8 mouse cellular contexts compared by ENCODE assay signal in the genomic region with DNA sequence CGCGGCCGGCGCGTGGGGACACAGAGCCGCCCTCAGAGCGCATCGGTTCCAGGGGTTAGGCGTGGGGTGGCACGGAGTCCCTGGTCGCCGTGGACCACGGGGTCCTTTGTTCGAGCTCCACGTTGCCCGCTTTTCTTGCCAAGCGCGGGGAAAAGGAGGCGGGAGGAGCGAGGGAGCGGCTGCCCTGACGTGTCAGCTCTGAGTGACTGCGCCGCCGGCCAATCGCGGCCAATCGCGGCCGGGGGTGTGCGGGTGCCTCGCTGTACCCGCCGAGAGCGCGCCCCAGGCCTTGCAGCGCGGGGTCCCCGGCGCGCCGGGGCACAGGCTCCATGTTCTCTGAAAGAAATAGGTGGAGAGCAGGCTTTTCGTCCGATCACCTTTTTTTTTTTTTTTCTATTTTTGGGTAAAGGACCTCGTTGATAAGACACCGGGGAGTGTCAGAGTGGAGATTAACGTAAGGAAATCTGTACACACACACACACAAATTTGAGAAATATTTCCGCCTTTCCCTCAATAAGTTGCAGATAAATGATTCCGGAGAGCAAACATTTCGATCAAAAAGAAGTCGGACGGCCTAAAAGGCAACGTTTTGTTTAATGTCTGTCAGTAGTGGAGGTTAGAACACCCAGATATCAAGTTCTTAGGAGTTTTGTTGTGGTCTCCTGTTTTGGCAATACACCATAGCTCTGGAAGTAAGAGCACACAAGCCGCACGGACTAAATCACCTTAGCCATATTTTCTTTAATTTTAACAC. TPM values are rescaled to one million over a fixed set of nuclear protein-coding genes. Genes with fewer than 3 reads are reported as not detected.
DNase-seq lines count a peak whose midpoint lies in the region; ATAC-seq and TF ChIP-seq lines count a peak whose summit lies in the region.

No protein-coding gene starts in this region.

- H3K27me3 ChIP-seq in MEL (ENCODE audit: control insufficient read depth in 1 of 2, insufficient read depth in 2 of 2, low read length in 2 of 2): no peaks in the 10 kb centered on the region
- no peaks in the 10 kb centered on the region for H3K27me3 ChIP-seq in forebrain, embryonic 16.5 days (replicated peaks; ENCODE audit: control insufficient read depth, insufficient read depth, low read length)
- no peaks in the 10 kb centered on the region for H3K27me3 ChIP-seq in neural tube, embryonic 15.5 days (replicated peaks)

- TF ChIP-seq RAD21 in MEL (IDR thresholded peaks at IDR 0.05; ENCODE audit: low read depth, low read length): no peak

- ATAC-seq in forebrain, embryonic 16.5 days: peak; percentile 86
- ATAC-seq in neural tube, embryonic 15.5 days (ENCODE audit: low FRiP score): peak; percentile 88

- under 1% methylated on average over 55 of the region's 55 CpGs for WGBS in forebrain, embryonic 16.5 days
- WGBS in lung, adult 2 months: under 1% methylated on average over 55 of the region's 55 CpGs
- under 1% methylated on average over 55 of the region's 55 CpGs for WGBS in neural tube, embryonic 15.5 days

- DNase-seq in MEL (ENCODE audit: low read depth, low spot score): peak; percentile 95
- peak; percentile 97 to 98 for DNase-seq in cerebellum, adult 18-20 months
- peak; percentile 97 to 98 for DNase-seq in heart, postnatal 36 days
- peak; percentile 94 to 98 for DNase-seq in layer of hippocampus, adult 2 months (ENCODE audit: low spot score in 2 of 2)
- DNase-seq in lung, adult 2 months: peak; percentile 99
- DNase-seq in testis, postnatal 10 days (ENCODE audit: low spot score): peak; percentile 97

- H3K36me3 ChIP-seq in MEL (ENCODE audit: control insufficient read depth in 1 of 2, insufficient read depth in 2 of 2, low read length in 2 of 2): peaks cover 9 to 25% of the 10 kb centered on the region in 2 experiments
- H3K36me3 ChIP-seq in forebrain, embryonic 16.5 days (ENCODE audit: control insufficient read depth, insufficient read depth): peaks cover 1% of the 10 kb centered on the region; the same call in 1 of the 2 replicates
- 0 out of 2 replicates have a peak, but pooled peaks cover 3% of the 10 kb centered on the region for H3K36me3 ChIP-seq in neural tube, embryonic 15.5 days

- H3K27ac ChIP-seq in MEL (ENCODE audit: control insufficient read depth, low read depth, low read length): peak overlapping the region; percentile 88
- H3K27ac ChIP-seq in forebrain, embryonic 16.5 days (ENCODE audit: low read length): peak overlapping the region; percentile 90
- H3K27ac ChIP-seq in layer of hippocampus, adult 2 months: peak overlapping the region; percentile 85
- peak overlapping the region; percentile 96 for H3K27ac ChIP-seq in neural tube, embryonic 15.5 days (replicated peaks)

- intact Hi-C loops in heart, postnatal 36 days (cut with DNase I): loop anchor here (2.0 kb wide), 2 partner anchors 58 to 266 kb away; no protein-coding TSS in a partner anchor

- peaks cover 7 to 17% of the 10 kb centered on the region in 2 experiments; a peak in 3 of 4 replicates for H3K4me1 ChIP-seq in MEL (ENCODE audit: control insufficient read depth in 1 of 2, insufficient read depth in 2 of 2, low read length in 2 of 2)
- peaks cover 36% of the 10 kb centered on the region for H3K4me1 ChIP-seq in forebrain, embryonic 16.5 days (replicated peaks; ENCODE audit: control insufficient read depth, insufficient read depth, low read length)
- H3K4me1 ChIP-seq in lung, adult 2 months (ENCODE audit: control insufficient read depth, insufficient read depth, low read length): peaks cover 5% of the 10 kb centered on the region
- H3K4me1 ChIP-seq in neural tube, embryonic 15.5 days: peaks cover 47% of the 10 kb centered on the region

- H3K4me3 ChIP-seq in MEL (ENCODE audit: control insufficient read depth in 1 of 2, insufficient read depth in 1 of 2, low read depth in 2 of 2, low read length in 2 of 2): peak overlapping the region; percentile 88 to 92
- peak overlapping the region; percentile 70 for H3K4me3 ChIP-seq in forebrain, embryonic 16.5 days (replicated peaks; ENCODE audit: low read length)
- H3K4me3 ChIP-seq in layer of hippocampus, adult 2 months: peak overlapping the region; percentile 96
- H3K4me3 ChIP-seq in lung, adult 2 months (replicated peaks; ENCODE audit: extremely low read depth, low read depth, low read length): peak overlapping the region; percentile 98
- H3K4me3 ChIP-seq in neural tube, embryonic 15.5 days (replicated peaks): peak overlapping the region; percentile 86

- TF ChIP-seq CTCF in MEL (IDR thresholded peaks at IDR 0.05 in 2 of 3, conservative IDR thresholded peaks at IDR 0.05 in 1 of 3; ENCODE audit: control insufficient read depth in 1 of 3, insufficient read depth in 1 of 3, low read depth in 2 of 3, low read length in 3 of 3, poor library complexity in 1 of 3, severe bottlenecking in 1 of 3): no peak
- TF ChIP-seq CTCF in layer of hippocampus, adult 2 months (conservative IDR thresholded peaks at IDR 0.05): no peak
- no peak for TF ChIP-seq CTCF in lung, adult 2 months (IDR thresholded peaks at IDR 0.05; ENCODE audit: insufficient read depth, low read length)

- peak in 1 of 2 experiments; percentile 45; a peak in 2 of 4 replicates for TF ChIP-seq POLR2A in MEL (IDR thresholded peaks at IDR 0.05; ENCODE audit: control insufficient read depth in 1 of 2, insufficient read depth in 1 of 2, low read depth in 1 of 2, low read length in 2 of 2, poor library complexity in 1 of 2)
- TF ChIP-seq POLR2A in lung, adult 2 months (IDR thresholded peaks at IDR 0.05; ENCODE audit: borderline replicate concordance, extremely low read depth, low read depth, low read length): peak; percentile 56; the same call in 1 of the 2 replicates

- H3K79me2 ChIP-seq in MEL (ENCODE audit: control insufficient read depth, insufficient read depth, low read length, poor library complexity): peaks cover 50% of the 10 kb centered on the region

- peak overlapping the region; percentile 62 for H3K4me2 ChIP-seq in forebrain, embryonic 16.5 days (ENCODE audit: low read length)
- peak overlapping the region; percentile 67 for H3K4me2 ChIP-seq in neural tube, embryonic 15.5 days

- peak overlapping the region; percentile 98 for H3K9ac ChIP-seq in MEL (ENCODE audit: control insufficient read depth, low read depth, low read length, poor library complexity, severe bottlenecking)
- peak overlapping the region; percentile 87 for H3K9ac ChIP-seq in forebrain, embryonic 16.5 days (replicated peaks; ENCODE audit: low read depth, low read length)
- H3K9ac ChIP-seq in neural tube, embryonic 15.5 days (replicated peaks): peak overlapping the region; percentile 98

- 0 out of 4 replicates have a peak, but pooled peaks have one; percentile 9 to 32 for TF ChIP-seq EP300 in MEL (IDR thresholded peaks at IDR 0.05; ENCODE audit: low read depth in 1 of 2, low read length in 2 of 2)

- no peaks in the 10 kb centered on the region for H3K9me3 ChIP-seq in MEL (replicated peaks; ENCODE audit: insufficient read depth, low read length)
- no peaks in the 10 kb centered on the region for H3K9me3 ChIP-seq in forebrain, embryonic 16.5 days (ENCODE audit: control insufficient read depth, low read length)
- no peaks in the 10 kb centered on the region for H3K9me3 ChIP-seq in neural tube, embryonic 15.5 days (replicated peaks)

TF ChIP-seq in MEL, 35 proteins besides CTCF, POLR2A, EP300 and RAD21 (continues in another document):
- TF ChIP-seq SIN3A (IDR thresholded peaks at IDR 0.05; ENCODE audit: low read length) (peak; percentile 71), MEF2A (IDR thresholded peaks at IDR 0.05; ENCODE audit: extremely low read depth, insufficient replicate concordance, low read depth, low read length, poor library complexity, severe bottlenecking) (peak; percentile 81; the same call in 1 of the 2 replicates), MAZ (IDR thresholded peaks at IDR 0.05; ENCODE audit: low read depth, low read length) (peak; percentile 67), GABPA (IDR thresholded peaks at IDR 0.05; ENCODE audit: low read depth, low read length) (no peak), KAT2A (conservative IDR thresholded peaks at IDR 0.05; ENCODE audit: low read depth, low read length) (no peak; the same call in 1 of the 2 replicates), POLR2AphosphoS2 (IDR thresholded peaks at IDR 0.05; ENCODE audit: low read length) (no peak), TAL1 (IDR thresholded peaks at IDR 0.05; ENCODE audit: low read length) (no peak), TBP (IDR thresholded peaks at IDR 0.05; ENCODE audit: low read depth, low read length) (no peak), TCF12 (IDR thresholded peaks at IDR 0.05; ENCODE audit: low read depth, low read length) (peak; percentile 48; the same call in 1 of the 2 replicates), MAFK (IDR thresholded peaks at IDR 0.05; ENCODE audit: borderline replicate concordance, low read depth, low read length) (no peak), CHD1 (IDR thresholded peaks at IDR 0.05; ENCODE audit: low read depth, low read length) (peak; percentile 90; the same call in 1 of the 2 replicates), NELFE (IDR thresholded peaks at IDR 0.05; ENCODE audit: low read depth, low read length) (peak; percentile 22), MYB (IDR thresholded peaks at IDR 0.05; ENCODE audit: low read depth, low read length) (no peak), CHD2 (IDR thresholded peaks at IDR 0.05; ENCODE audit: low read length) (no peak; the same call in 1 of the 2 replicates), E2F4 (IDR thresholded peaks at IDR 0.05; ENCODE audit: borderline replicate concordance, low read depth, low read length) (peak; percentile 76; the same call in 1 of the 2 replicates), ELF1 (IDR thresholded peaks at IDR 0.05; ENCODE audit: low read depth, low read length) (no peak), SMC3 (IDR thresholded peaks at IDR 0.05; ENCODE audit: low read depth, low read length) (no peak), ZMIZ1 (IDR thresholded peaks at IDR 0.05; ENCODE audit: low read depth, low read length) (no peak; the same call in 1 of the 2 replicates), HCFC1 (IDR thresholded peaks at IDR 0.05; ENCODE audit: low read depth, low read length) (peak; percentile 31; the same call in 1 of the 2 replicates), RCOR1 (IDR thresholded peaks at IDR 0.05; ENCODE audit: low read depth, low read length) (peak; percentile 37), POLR2AphosphoS5 (IDR thresholded peaks at IDR 0.05; ENCODE audit: borderline replicate concordance, low read depth, low read length) (no peak), ZKSCAN1 (IDR thresholded peaks at IDR 0.05; ENCODE audit: low read depth, low read length) (no peak)

RNA-seq across cellular contexts. Expression of gene Ivns1abp, which starts 1.0 kb away (rescaled TPM):
- 72.0 and 74.5 TPM in 2 replicates for total RNA-seq in MEL (2012; rRNA removed)
- polyA plus RNA-seq in MEL (2012; ENCODE audit: insufficient read depth in 1 of 2, insufficient read length in 2 of 2, low read depth in 1 of 2, low replicate concordance in 2 of 2, missing spikeins in 1 of 2): 100 to 1,000 TPM; 127 to 138 TPM
- polyA plus RNA-seq in forebrain, embryonic 16.5 days (2015; fragmentation: Nextera tagmentation; extraction: Ambion mirVana): 388 and 450 TPM in 2 replicates
- total RNA-seq in heart, postnatal 36 days (2021): 100 to 1,000 TPM; 774 to 837 TPM
- 10 to 100 TPM; 85.8 to 96.9 TPM for total RNA-seq in layer of hippocampus, adult 2 months (2021)
- 43.0 and 48.9 TPM in 2 replicates for polyA plus RNA-seq in lung, adult 2 months (2012; rRNA removed)
- 205 and 214 TPM in 2 replicates for polyA plus RNA-seq in neural tube, embryonic 15.5 days (2015; fragmentation: Nextera tagmentation; extraction: Ambion mirVana)

Comparison
In these comparisons a context has a peak if more than half of its experiments do, and no peak if none do; other contexts are left out.
1. Peak in every context shown above with its lines: DNase-seq, ATAC-seq, H3K4me3 ChIP-seq and H3K27ac ChIP-seq.